Mouse (Mus musculus) monocyte, adult 2 months (primary cell): Measurements from ENCODE around the gene Pnma3.
"Not testable (repeated sequence)": the region's sequence is repeated elsewhere in the genome, so short reads cannot be mapped to it uniquely, and the experiment has no call there.

Experiments used
- DNase-seq, 2 experiments: peaks; one replicate each; pipeline ENCODE4 v3.0.0; 2022; ENCODE audit warnings: low spot score in 2 of 2, low read depth in 1 of 2

Pnma3 gene

DNA sequence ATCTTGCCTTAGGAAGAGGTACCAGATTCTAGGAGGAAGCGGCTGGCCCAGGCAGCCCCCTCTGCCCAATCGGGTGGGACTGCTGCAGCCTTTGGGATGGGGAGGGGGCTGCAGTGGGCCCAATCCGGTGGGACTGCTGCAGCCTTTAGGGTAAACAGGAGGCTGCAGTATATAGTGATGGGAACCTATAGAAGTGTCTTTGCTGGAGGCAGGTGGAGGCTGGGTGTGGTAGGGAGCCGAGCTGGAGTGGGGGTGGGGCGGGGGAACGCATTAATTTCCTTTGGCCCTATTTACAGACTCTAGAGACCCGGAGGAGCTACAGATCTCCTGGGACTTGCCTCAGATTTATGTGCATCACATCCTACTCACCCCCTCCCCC is at the start of gene Pnma3:
Gene Pnma3 (plus strand): TSS at position 373 of the 379 bp plus-strand sequence.
- no peak for DNase-seq

DNA sequence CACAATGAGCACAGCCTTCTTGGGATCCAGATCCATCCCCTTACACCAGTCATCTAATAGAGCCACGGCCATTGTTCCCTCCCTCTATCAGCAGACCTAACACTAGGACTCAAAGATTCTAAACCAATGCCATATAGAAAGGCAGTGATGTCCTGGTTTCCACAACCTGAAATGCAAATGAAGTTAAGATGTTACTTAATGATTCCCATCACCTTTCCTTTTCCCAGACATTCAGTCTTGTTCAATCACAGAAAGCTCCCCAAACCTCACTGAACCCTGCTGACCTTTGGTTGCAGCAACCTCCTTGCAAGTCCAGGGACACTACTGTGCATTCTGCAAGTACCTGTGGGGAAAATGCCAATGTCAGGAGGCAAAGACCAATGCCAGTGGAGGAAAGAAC is 27.6 kb upstream of the Pnma3 start, which contains the start of gene Pnma5:
Gene Pnma5 (minus strand): TSS at position 101 of the 400 bp plus-strand sequence.
- no peak for DNase-seq

DNA sequence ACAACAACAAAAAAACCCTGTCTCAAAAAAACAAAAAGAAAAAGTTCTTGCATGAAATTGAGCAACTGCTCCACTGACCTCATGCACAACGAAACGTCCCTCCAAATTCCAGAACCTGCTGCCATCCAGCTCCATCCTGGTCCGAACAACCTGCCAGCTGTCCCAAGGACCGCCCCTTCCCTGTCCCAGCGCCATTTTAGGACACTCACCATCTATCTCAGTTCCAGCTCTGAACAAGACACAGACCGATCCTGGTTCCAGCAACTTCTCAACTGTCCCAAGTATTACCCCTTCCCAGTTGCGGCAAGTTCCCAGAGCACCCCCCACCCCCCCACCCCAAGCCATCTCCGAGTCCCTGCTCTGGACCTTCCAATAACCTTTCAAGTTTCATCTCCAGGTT is 25.8 kb upstream of the Pnma3 start:
- no peak for DNase-seq

GRCm38 (mm10) chrX:73039666-73040065 is 24.9 kb upstream of the Pnma3 start:
- DNase-seq: no peak

- peak; percentile 65 to 83 for DNase-seq
Measured at GRCm38 (mm10) chrX:73053860-73054563, 10.6 kb upstream of the Pnma3 start.

DNA sequence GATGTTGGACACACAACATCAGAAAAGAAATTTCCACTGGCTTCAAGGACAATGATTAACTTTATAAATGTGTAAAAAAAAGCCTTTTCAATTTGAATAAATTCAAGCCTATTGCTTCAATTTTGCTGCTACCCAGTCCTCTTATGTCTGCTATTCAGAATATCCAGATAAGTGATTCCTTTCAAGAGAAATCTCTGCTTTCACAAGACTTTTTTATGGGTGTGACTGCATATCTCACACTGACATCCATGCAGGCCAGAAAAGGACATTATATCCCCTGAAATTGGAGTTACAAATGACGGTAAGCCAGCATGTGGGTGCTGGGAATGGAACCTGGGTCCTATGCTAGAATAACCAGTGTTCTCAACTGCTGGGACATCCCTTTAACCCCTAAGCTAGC is 3.1 kb upstream of the Pnma3 start:
- DNase-seq: no peak

- no peak for DNase-seq
Measured at GRCm38 (mm10) chrX:73062323-73062722, 2.3 kb upstream of the Pnma3 start.

DNA sequence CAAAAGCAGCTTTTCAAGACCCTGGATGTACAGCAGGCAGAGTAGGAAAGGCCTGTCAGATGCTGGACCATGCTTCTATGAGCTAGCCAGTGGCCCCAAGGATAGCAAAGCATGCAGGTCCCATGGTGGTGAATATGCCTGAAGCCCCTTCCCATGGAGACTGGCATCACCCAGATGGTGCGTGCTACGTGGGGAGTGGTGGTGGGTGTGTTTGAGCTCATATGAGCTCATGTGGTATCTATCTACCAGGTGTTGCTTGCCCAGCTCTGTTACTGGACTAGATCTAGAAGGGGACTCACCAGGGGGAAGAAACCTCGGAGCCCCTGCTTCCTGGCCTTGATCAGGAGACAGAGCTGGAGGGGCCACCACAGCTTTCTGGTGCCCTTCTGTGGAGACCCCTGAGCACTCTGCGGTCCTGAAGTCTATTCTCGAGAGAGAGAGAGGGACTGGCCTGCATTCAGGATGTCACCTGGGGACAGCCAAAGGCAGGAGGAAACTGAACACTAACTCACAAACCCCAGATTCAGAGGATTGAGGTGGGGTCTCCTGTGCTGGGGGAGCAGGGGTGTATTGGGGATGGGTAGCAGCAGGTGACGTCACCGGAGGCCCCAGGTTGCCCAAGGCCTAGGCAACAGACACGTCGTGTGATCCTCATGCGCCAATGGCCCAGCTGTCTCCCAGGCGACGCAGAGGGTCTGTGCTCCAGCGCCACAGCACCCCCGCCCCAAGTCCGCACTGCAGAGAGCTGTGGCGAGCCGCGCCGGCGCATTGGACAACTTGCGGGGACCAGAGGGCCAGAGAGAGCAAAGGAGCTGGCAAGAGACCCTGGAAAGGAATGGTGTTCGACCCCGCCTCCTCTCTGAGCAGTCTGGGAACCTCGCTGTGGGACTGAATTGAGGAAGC is 824 bp upstream of the Pnma3 start:
- no peak for DNase-seq

GRCm38 (mm10) chrX:73066765-73067312 is 2.3 kb downstream of the Pnma3 start:
- DNase-seq: not testable (repeated sequence)

GRCm38 (mm10) chrX:73082267-73083055 is 17.9 kb downstream of the Pnma3 start, which contains the start of gene Xlr4a:
Xlr4a (minus strand) TSS chrX:73082478.
- not testable (repeated sequence) for DNase-seq

GRCm38 (mm10) chrX:73096941-73097508 is 32.4 kb downstream of the Pnma3 start, which contains the start of gene Xlr3a:
Xlr3a (minus strand) TSS chrX:73097095.
- DNase-seq: not testable (repeated sequence)

DNA sequence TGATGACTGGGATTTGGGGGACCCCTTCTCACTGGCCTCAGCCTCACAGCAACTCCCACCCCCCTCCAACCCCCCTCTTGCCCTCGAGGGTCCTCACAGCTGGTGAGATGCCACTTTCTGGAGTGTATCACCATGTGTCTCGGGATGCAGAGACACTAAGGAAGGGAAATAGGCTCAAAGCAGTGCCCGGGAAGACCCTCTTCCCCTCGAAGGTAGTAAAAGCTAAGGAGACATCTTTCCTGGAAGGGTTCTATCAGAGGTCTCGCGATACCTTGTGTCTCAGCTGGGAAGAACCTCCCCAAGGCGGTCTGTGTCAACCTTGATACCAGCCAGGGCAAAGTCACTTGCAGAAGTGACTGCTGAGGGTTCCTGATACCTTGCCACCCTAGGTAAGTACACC is 52.2 kb downstream of the Pnma3 start, which contains the start of gene Gm14685:
Gene Gm14685 (plus strand): TSS at position 301 of the 400 bp plus-strand sequence.
- DNase-seq: not testable (repeated sequence)
